Mouse (Mus musculus): ENCODE data around the gene Xkrx.

DNA sequence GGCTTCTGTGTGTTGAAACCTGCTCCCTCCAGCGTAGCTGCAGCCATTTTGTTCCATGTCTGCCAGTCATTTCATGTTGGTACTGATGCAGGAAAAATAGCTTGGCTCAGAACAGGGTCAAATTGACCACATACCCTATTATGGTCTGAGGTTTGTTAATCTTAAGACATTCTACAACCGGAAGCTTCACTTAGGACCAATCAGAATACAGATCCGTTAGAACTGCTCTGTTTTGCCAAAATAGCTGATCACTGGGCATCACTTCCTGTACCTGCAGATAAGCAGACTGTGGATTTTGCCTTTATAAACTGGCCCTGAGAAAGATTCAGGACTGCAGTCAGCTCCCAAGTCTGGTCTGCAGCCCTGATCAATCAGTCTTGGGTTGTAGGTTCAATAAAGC is 33.3 kb downstream of the Xkrx start:
- TF ChIP-seq CTCF (IDR thresholded peaks at IDR 0.05; ENCODE audit: control insufficient read depth, insufficient read depth, insufficient replicate concordance, low read depth, low read length) (no peak), POLR2A (IDR thresholded peaks at IDR 0.05; ENCODE audit: control insufficient read depth, low read depth, low read length) (no peak)
